ENCODE assay signal across 15 mouse cellular contexts in the genomic region with DNA sequence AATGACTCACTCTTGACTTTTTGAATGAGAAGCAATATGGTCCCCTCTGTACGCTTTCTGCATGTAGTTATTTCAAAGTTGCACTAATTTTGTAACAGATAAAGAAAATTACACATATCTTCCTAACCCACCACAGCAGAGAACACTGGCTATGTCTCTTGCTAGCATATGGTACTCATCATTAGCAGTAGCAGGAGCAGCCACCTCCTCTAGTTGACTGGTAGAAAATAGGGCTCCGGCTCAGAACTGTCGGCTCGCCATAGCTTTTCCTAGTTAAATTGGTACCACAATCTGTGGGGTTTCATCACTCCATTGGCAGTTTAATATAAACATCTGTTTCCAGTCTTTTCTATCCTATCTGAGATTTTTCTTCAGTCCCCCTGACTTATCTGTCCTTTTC.
"Had no signal": no experiment of that assay in that cellular context is flagged by ENCODE, and none has a peak within 500 bp of the region (broad histone marks: within the 10 kb centered on the region; RNA-seq: fewer than 3 reads in every experiment).

No protein-coding gene starts in this region.

- DNase-seq: kidney, adult 18-20 months; kidney, postnatal 36 days; left cerebral cortex, postnatal 4 days; midbrain, embryonic 14.5 days; right cerebral cortex, postnatal 4 days; spleen, adult 18-20 months; thymus, adult 18-20 months; thymus, postnatal 14 days had no signal

- H3K27me3 ChIP-seq: hindbrain, embryonic 13.5 days; limb, embryonic 13.5 days; neural tube, embryonic 15.5 days had no signal

- H3K9ac ChIP-seq: hindbrain, embryonic 13.5 days; limb, embryonic 13.5 days; liver, embryonic 14.5 days; neural tube, embryonic 15.5 days had no signal

- ATAC-seq: hindbrain, postnatal 0 days had no signal

- H3K27ac ChIP-seq: hindbrain, embryonic 13.5 days; hindbrain, postnatal 0 days; limb, embryonic 13.5 days; liver, embryonic 14.5 days; midbrain, embryonic 10.5 days; neural tube, embryonic 15.5 days had no signal

- H3K9me3 ChIP-seq: hindbrain, embryonic 13.5 days; limb, embryonic 13.5 days; midbrain, embryonic 10.5 days; neural tube, embryonic 15.5 days had no signal

- H3K4me2 ChIP-seq: hindbrain, embryonic 13.5 days; limb, embryonic 13.5 days; neural tube, embryonic 15.5 days had no signal

- H3K36me3 ChIP-seq: hindbrain, embryonic 13.5 days; limb, embryonic 13.5 days; midbrain, embryonic 10.5 days; neural tube, embryonic 15.5 days had no signal

- H3K4me1 ChIP-seq: hindbrain, embryonic 13.5 days; limb, embryonic 13.5 days; midbrain, embryonic 10.5 days had no signal

- H3K4me3 ChIP-seq: hindbrain, embryonic 13.5 days; limb, embryonic 13.5 days; midbrain, embryonic 10.5 days; myocyte; neural tube, embryonic 15.5 days had no signal
